Mouse (Mus musculus) liver, embryonic 16.5 days (tissue): ENCODE measurements around the gene Tnfrsf8. TPM values are rescaled to one million over a fixed set of nuclear protein-coding genes. Genes with fewer than 3 reads are reported as not detected.

Experiments
- ATAC-seq: fragments of 200-750 bp; cut with Nextera tagmentation; 2 replicates; pipeline ENCODE4 v1.8.0; 2017; ENCODE audit warnings: low read depth, mild to moderate bottlenecking, moderate number of reproducible peaks, moderate library complexity
- H3K27ac ChIP-seq: fragments of 300-500 bp; sonication (generic); 2 replicates; pipeline ENCODE4 v1.5.1; 2014; ENCODE audit warnings: mild to moderate bottlenecking, low read length
- H3K27me3 ChIP-seq: fragments of 300-500 bp; sonication (generic); 2 replicates; pipeline ENCODE4 v1.6.1; 2014; ENCODE audit warnings: low read depth, low read length, mixed read lengths; ENCODE audit not compliant: control insufficient read depth, insufficient read depth
- H3K36me3 ChIP-seq: fragments of 300-500 bp; sonication (generic); 2 replicates; pipeline ENCODE4 v1.6.1; 2014; ENCODE audit warnings: mild to moderate bottlenecking; ENCODE audit not compliant: control insufficient read depth, insufficient read depth
- H3K4me1 ChIP-seq: fragments of 300-500 bp; sonication (generic); 2 replicates; pipeline ENCODE4 v1.6.1; 2014; ENCODE audit warnings: low read depth, low read length, mixed read lengths; ENCODE audit not compliant: control insufficient read depth
- H3K4me2 ChIP-seq: fragments of 300-500 bp; sonication (generic); 2 replicates; pipeline ENCODE4 v1.6.1; 2014; ENCODE audit warnings: low read depth, low read length, mixed read lengths
- H3K4me3 ChIP-seq: fragments of 300-500 bp; sonication (generic); 2 replicates; pipeline ENCODE4 v1.5.1; 2014; ENCODE audit warnings: low read depth, mild to moderate bottlenecking, low read length
- H3K9ac ChIP-seq: fragments of 300-500 bp; sonication (generic); 2 replicates; pipeline ENCODE4 v1.6.1; 2014; ENCODE audit warnings: low read depth, low read length
- H3K9me3 ChIP-seq: fragments of 300-500 bp; sonication (generic); replicated peaks from 2 replicates; pipeline ENCODE4 v1.6.1; 2016; ENCODE audit warnings: low read length; ENCODE audit not compliant: control insufficient read depth
- WGBS: fragments of 180-500 bp; shearing (Covaris S2); extraction: QIAGEN DNeasy Blood & Tissue Kit; methylation state at CpG from one replicate; pipeline ENCODE4 v1.1.7; 2014; ENCODE audit not compliant: insufficient replicate concordance; 5-methylcytosine and 5-hydroxymethylcytosine counted together
- polyA plus RNA-seq: library from polyadenylated mRNA; unstranded; fragments of >200 nt; fragmentation: Nextera tagmentation; extraction: Ambion mirVana; gene quantifications from 2 replicates; pipeline ENCODE4 v1.2.1, GENCODE M21; 2015

The Tnfrsf8 gene
- polyA plus RNA-seq, 1 experiment from 2014 or later, result not detected

GRCm38 (mm10) chr4:145250002-145250401, 65.0 kb downstream of the Tnfrsf8 start:
- no peak overlapping the region for H3K9ac ChIP-seq
- H3K27ac ChIP-seq, result no peak overlapping the region
- H3K4me2 ChIP-seq, result no peak overlapping the region
- no peak for ATAC-seq
- no peaks in the 10 kb centered on the region; the same call in 1 of the 2 replicates for H3K27me3 ChIP-seq
- H3K9me3 ChIP-seq, result no peaks in the 10 kb centered on the region
- H3K4me3 ChIP-seq, result no peak overlapping the region
- 38% methylated on average over 4 of the region's 4 CpGs for WGBS
- H3K4me1 ChIP-seq, result peaks cover 4% of the 10 kb centered on the region
- no peaks in the 10 kb centered on the region for H3K36me3 ChIP-seq

GRCm38 (mm10) chr4:145247556-145247955, 67.4 kb downstream of the Tnfrsf8 start:
- H3K4me2 ChIP-seq, result no peak overlapping the region
- H3K9me3 ChIP-seq, result no peaks in the 10 kb centered on the region
- no peak overlapping the region for H3K4me3 ChIP-seq
- H3K4me1 ChIP-seq, result peaks cover 4% of the 10 kb centered on the region
- no peak overlapping the region for H3K9ac ChIP-seq
- H3K27me3 ChIP-seq, result no peaks in the 10 kb centered on the region; the same call in 1 of the 2 replicates
- no peak overlapping the region for H3K27ac ChIP-seq
- ATAC-seq, result no peak
- WGBS, result 46% methylated on average over 2 of the region's 2 CpGs
- H3K36me3 ChIP-seq, result no peaks in the 10 kb centered on the region

DNA sequence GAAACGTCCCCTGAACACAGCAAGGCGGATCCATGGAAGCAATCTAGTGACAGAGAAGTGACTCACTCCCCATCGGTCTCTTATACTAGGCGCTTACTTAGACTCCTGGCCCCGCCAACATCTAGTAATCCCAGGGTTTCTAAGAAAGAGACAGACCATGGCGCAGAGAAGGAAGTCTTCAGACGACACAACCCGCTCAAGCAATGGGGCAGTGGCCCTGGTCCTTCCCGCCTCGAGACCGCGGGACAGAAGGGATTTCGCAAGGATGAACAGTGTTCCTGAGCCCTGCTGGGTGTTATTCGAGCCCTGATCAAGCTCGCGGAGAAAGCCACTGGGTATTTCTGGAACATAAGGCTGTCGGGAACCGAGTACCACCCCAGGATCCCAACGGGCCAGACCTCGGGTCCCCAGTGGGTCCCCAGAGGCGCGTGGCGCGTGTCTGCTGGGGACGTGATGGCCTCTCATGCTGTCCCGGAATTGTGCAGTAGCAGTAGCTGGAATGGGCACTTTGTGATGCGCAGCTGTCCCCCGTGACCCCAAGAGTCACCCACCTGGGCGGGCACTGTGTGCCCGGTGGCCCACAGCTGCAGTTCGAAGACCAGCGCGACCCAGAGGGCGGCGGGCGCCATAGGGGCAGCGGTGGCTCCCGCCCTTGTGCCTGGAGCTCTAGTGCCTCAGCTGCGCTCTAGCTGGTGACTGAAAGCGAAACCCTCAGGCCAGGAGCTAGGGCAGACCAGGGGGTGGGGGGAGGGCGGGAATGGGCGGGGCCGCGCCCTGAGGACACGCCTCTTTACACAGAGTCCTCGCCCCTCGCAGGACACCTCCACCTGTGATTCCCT, 68.6 kb downstream of the Tnfrsf8 start, which contains the start of gene Tnfrsf1b:
Tnfrsf1b (minus strand) TSS at position 698 of the 839 bp plus-strand sequence.
- peaks cover 4% of the 10 kb centered on the region for H3K4me1 ChIP-seq
- peak within 1 kb of the TSS; percentile 67 for H3K4me3 ChIP-seq
- peak within 1 kb of the TSS; percentile 66 for H3K4me2 ChIP-seq
- no peaks in the 10 kb centered on the region for H3K9me3 ChIP-seq
- peak within 1 kb of the TSS; percentile 54 for H3K27ac ChIP-seq
- H3K36me3 ChIP-seq, result no peaks in the 10 kb centered on the region
- peak within 1 kb of the TSS; percentile 60 for H3K9ac ChIP-seq
- no peaks in the 10 kb centered on the region; the same call in 1 of the 2 replicates for H3K27me3 ChIP-seq
- ATAC-seq, result peak; percentile 87
- under 1% methylated on average over 47 of the region's 47 CpGs for WGBS

DNA sequence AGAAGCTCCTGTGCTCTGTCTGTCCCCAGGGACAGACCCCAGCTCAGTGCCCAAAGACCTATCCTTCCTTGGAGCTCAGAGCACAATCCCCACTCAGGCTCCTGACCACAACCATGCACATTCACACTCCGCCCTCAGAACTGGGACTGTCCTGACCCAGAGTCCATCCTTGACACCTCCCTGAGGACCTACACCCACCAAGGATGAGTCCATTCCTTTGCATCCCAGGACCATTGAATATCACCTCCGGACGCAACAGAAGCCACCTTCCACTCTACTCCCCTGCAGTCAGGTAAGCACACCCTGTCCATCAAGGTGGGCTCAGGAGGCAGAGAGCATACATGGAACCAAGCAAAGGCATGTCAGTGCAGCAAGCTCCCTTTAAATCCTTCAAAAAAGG, 69.4 kb downstream of the Tnfrsf8 start:
- Histone ChIP-seq H3K27me3 (no peaks in the 10 kb centered on the region; the same call in 1 of the 2 replicates), H3K9me3 (no peaks in the 10 kb centered on the region), H3K27ac (no peak overlapping the region), H3K36me3 (no peaks in the 10 kb centered on the region), H3K4me2 (peak overlapping the region; percentile 66), H3K4me1 (peaks cover 8% of the 10 kb centered on the region), H3K4me3 (peak overlapping the region; percentile 67), H3K9ac (0 out of 2 replicates have a peak overlapping the region, but pooled peaks have one; percentile 9)
- ATAC-seq, result no peak
- WGBS, result 68% methylated on average over 3 of the region's 3 CpGs

- Histone ChIP-seq H3K4me3 (no peak overlapping the region), H3K4me1 (peaks cover 8% of the 10 kb centered on the region), H3K9ac (no peak overlapping the region), H3K27me3 (no peaks in the 10 kb centered on the region; the same call in 1 of the 2 replicates), H3K9me3 (no peaks in the 10 kb centered on the region), H3K27ac (no peak overlapping the region), H3K4me2 (0 out of 2 replicates have a peak overlapping the region, but pooled peaks have one; percentile 66), H3K36me3 (no peaks in the 10 kb centered on the region)
- ATAC-seq, result no peak
- 59% methylated on average over 2 of the region's 2 CpGs for WGBS
Observed at GRCm38 (mm10) chr4:145244676-145245075, 70.3 kb downstream of the Tnfrsf8 start.

DNA sequence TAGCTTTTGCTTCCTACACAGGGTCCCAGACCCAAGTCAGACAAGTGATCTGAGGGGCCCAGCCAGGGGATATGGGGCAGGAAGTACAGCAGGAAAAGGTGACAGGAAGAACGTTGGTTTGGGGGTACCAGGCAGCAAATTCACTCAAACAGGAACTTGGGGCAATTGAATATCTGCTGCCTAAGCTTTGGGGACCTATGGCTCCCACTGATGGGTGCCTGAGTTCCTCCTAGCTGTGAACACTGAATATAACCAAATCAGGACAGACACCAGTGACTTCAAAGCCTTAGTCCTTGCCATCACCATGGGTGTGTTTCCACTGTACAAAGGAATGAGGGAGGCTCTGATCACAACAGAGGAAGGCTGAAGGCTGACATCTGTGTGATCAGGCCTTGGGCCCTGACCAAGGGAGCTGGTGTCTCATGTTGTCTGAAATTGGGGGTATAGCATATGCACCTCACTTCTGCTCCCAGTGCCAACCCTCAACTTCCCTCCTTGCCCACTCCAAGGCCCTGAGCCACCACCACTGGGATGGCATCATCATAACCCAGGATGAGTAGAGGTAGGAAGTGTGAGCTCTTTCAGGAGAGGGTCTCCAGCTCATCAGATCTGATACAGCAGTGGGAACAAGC, 72.1 kb downstream of the Tnfrsf8 start:
- WGBS, result 11% methylated on average over 1 of the region's 1 CpGs

GRCm38 (mm10) chr4:145240723-145241231, 74.2 kb downstream of the Tnfrsf8 start:
- H3K4me2 ChIP-seq, result no peak overlapping the region
- H3K4me3 ChIP-seq, result no peak overlapping the region
- no peaks in the 10 kb centered on the region for H3K27me3 ChIP-seq
- peak overlapping the region; percentile 75 for H3K27ac ChIP-seq
- WGBS, result 24% methylated on average over 4 of the region's 4 CpGs
- ATAC-seq, result peak; percentile 52
- H3K9me3 ChIP-seq, result no peaks in the 10 kb centered on the region
- H3K36me3 ChIP-seq, result no peaks in the 10 kb centered on the region
- no peak overlapping the region for H3K9ac ChIP-seq
- peaks cover 7% of the 10 kb centered on the region for H3K4me1 ChIP-seq

More for the DNA sequence above, 72.1 kb downstream of the Tnfrsf8 start:
- Histone ChIP-seq H3K27ac (no peak overlapping the region), H3K36me3 (no peaks in the 10 kb centered on the region), H3K27me3 (no peaks in the 10 kb centered on the region; the same call in 1 of the 2 replicates), H3K4me3 (no peak overlapping the region), H3K4me2 (no peak overlapping the region), H3K9ac (no peak overlapping the region), H3K4me1 (peaks cover 8% of the 10 kb centered on the region), H3K9me3 (no peaks in the 10 kb centered on the region)
- no peak for ATAC-seq

DNA sequence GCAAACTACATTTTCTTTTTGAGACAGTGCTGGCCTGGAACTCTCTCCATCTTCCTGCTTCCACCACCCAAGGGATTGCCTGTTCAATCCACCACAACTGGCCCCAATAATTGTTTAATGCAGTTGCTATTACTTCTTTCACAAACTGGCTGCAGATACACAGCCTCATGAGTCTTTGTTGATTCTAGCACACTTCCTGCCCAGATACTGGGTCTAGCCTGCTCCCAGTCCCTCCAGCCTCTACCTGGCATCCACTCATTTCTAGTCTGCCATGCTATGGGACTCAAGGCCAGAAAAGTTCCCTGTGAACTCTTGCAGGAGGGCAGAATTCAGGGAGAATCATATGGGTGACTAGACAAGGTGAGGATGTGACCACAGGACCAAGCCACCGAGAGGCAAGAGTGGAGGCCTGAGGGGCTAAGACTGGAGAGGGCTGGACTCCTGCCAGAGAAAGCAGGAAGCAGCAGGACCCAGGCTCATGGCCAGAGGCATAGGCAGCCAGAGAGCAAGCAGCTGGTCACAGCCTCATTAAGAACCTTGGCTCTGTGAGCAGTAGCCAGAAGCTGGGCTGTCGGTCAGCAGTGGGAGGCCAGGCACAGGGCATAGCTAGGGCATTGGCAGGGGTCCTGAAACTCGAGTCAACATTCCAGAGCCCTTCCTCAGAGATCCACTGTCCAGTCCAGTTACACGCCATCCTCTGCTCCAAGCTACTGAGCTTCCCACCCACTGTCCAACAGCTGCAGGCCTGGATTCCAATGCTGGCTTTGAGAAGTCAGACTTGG, 75.7 kb downstream of the Tnfrsf8 start:
- Histone ChIP-seq H3K4me2 (no peak overlapping the region), H3K4me1 (peaks cover 4% of the 10 kb centered on the region; the same call in 1 of the 2 replicates), H3K4me3 (no peak overlapping the region), H3K27ac (0 out of 2 replicates have a peak overlapping the region, but pooled peaks have one; percentile 10), H3K9me3 (no peaks in the 10 kb centered on the region), H3K27me3 (no peaks in the 10 kb centered on the region), H3K9ac (no peak overlapping the region), H3K36me3 (no peaks in the 10 kb centered on the region)
- ATAC-seq, result peak; percentile 40; the same call in 1 of the 2 replicates
- WGBS, result 35% methylated on average over 4 of the region's 4 CpGs
